10 mouse cellular contexts compared by ENCODE assay signal in the genomic region with DNA sequence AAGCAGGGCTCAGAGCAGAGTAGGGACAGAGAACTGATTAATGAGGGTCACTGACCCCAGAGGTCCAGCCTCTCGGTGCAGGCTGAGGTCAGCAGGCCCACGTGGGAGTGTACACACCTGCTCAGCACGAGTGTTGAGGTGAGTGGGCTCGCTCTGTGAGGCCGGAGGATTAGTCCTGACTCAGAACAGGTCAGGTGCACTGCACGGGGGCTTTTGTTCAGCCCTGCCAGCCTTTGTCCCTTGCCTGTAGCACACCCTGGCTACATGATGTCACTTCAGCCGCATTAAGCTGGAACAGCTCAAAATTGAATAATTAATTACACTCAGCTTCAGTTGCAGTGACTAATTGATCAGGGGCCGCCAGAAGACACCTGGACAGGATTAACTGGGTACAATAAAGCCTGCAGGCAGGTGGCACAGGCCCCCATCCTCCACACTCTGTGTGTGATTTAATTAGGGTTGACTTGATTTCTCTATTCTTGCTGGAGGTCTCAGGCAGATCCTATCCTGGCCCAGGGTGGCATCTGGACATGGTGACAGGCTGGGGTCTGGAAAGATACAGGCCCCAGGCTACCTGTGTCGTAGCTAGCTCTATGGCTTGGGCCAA. TPM values are rescaled to one million over a fixed set of nuclear protein-coding genes. Genes with fewer than 3 reads are reported as not detected.
DNase-seq lines count a peak whose midpoint lies in the region; ATAC-seq lines count a peak whose summit lies in the region.
"Had no signal": no experiment of that assay in that cellular context is flagged by ENCODE, and none has a peak within 500 bp of the region (broad histone marks: within the 10 kb centered on the region; RNA-seq: fewer than 3 reads in every experiment).

No protein-coding gene starts in this region.

- H3K27me3 ChIP-seq in hindbrain, embryonic 16.5 days (replicated peaks; ENCODE audit: control insufficient read depth, insufficient read depth, low read length): no peaks in the 10 kb centered on the region
- peaks cover 8% of the 10 kb centered on the region for H3K27me3 ChIP-seq in midbrain, embryonic 11.5 days (ENCODE audit: control insufficient read depth, insufficient read depth, low read length)

- H3K9ac ChIP-seq in hindbrain, embryonic 16.5 days (ENCODE audit: low read depth, low read length): no peak overlapping the region
- H3K9ac ChIP-seq in midbrain, embryonic 11.5 days (ENCODE audit: low read length): peak overlapping the region; percentile 43; the same call in 1 of the 2 replicates

- H3K4me1 ChIP-seq in hindbrain, embryonic 16.5 days (ENCODE audit: control insufficient read depth, insufficient read depth, low read depth, low read length): peaks cover 12% of the 10 kb centered on the region
- H3K4me1 ChIP-seq in midbrain, embryonic 11.5 days (ENCODE audit: control insufficient read depth, insufficient read depth, low read length): peaks cover 17% of the 10 kb centered on the region

- no peak overlapping the region for H3K4me2 ChIP-seq in hindbrain, embryonic 16.5 days (ENCODE audit: low read length)
- no peak overlapping the region for H3K4me2 ChIP-seq in midbrain, embryonic 11.5 days

- no peaks in the 10 kb centered on the region for H3K36me3 ChIP-seq in hindbrain, embryonic 16.5 days (ENCODE audit: control insufficient read depth, insufficient read depth, low read length)
- H3K36me3 ChIP-seq in midbrain, embryonic 11.5 days (ENCODE audit: control insufficient read depth, insufficient read depth, low read length): no peaks in the 10 kb centered on the region

- peak; percentile 64 for ATAC-seq in hindbrain, embryonic 16.5 days
- peak; percentile 71 for ATAC-seq in midbrain, embryonic 11.5 days (ENCODE audit: low FRiP score)

- 19% methylated on average over 9 of the region's 9 CpGs for WGBS in hindbrain, embryonic 16.5 days
- WGBS in midbrain, embryonic 11.5 days: 15% methylated on average over 9 of the region's 9 CpGs

- H3K9me3 ChIP-seq in hindbrain, embryonic 16.5 days (ENCODE audit: control insufficient read depth, low read length): no peaks in the 10 kb centered on the region
- no peaks in the 10 kb centered on the region for H3K9me3 ChIP-seq in midbrain, embryonic 11.5 days (ENCODE audit: control insufficient read depth, low read length)

- peak; percentile 51 to 59 for DNase-seq in adrenal gland, adult (ENCODE audit: inconsistent age in 2 of 2, low spot score in 1 of 2)
- DNase-seq in adrenal gland, adult 18-20 months (ENCODE audit: low spot score in 2 of 2): no peak
- DNase-seq in embryo, embryonic 11 days: peak; percentile 62
- peak; percentile 84 for DNase-seq in midbrain, embryonic 11.5 days (ENCODE audit: low spot score, missing footprints)
- DNase-seq in thymus, postnatal 36 days: no peak
- DNase-seq in layer of hippocampus, adult 8-10 months (ENCODE audit: low spot score in 2 of 2): no peak
- no peak for DNase-seq in cerebellum, adult 8-10 months
- DNase-seq: cerebellum, postnatal 36 days; kidney, adult 2 months had no signal

- no peak overlapping the region for H3K4me3 ChIP-seq in hindbrain, embryonic 16.5 days (ENCODE audit: low read length)
- H3K4me3 ChIP-seq in midbrain, embryonic 11.5 days (ENCODE audit: low read depth, low read length): no peak overlapping the region

- H3K27ac ChIP-seq in hindbrain, embryonic 16.5 days (ENCODE audit: low read depth, low read length): no peak overlapping the region
- H3K27ac ChIP-seq in midbrain, embryonic 11.5 days (ENCODE audit: low read depth, low read length): peak overlapping the region; percentile 63

RNA-seq across cellular contexts. Expression of a gene that starts 57.0 kb away (rescaled TPM):
- 100 to 1,000 TPM; 573 to 650 TPM for total RNA-seq in adrenal gland, adult 18-20 months (2021)
- polyA plus RNA-seq in hindbrain, embryonic 16.5 days (2015; fragmentation: Nextera tagmentation; extraction: Ambion mirVana): 57.7 and 84.8 TPM in 2 replicates
- 75.1 and 76.7 TPM in 2 replicates for polyA plus RNA-seq in midbrain, embryonic 11.5 days (2014; fragmentation: Nextera tagmentation; extraction: Ambion mirVana)
- total RNA-seq in layer of hippocampus, adult 8-10 months (2022): 10 to 100 TPM in 1 of 4 experiments, 1 to 10 TPM in 3; 6.6 to 10.6 (median 7.2) TPM

Comparison
In these comparisons a context has a peak if more than half of its experiments do, and no peak if none do; other contexts are left out.
1. DNase-seq: peak in adrenal gland, adult (2 of 2), embryo, embryonic 11 days (single experiment) and midbrain, embryonic 11.5 days (single experiment); none in adrenal gland, adult 18-20 months (0 of 2), thymus, postnatal 36 days (0 of 2), layer of hippocampus, adult 8-10 months (0 of 2) and cerebellum, adult 8-10 months (single experiment).
2. RNA of a gene that starts 57.0 kb away (total RNA-seq): 573 to 650 TPM in adrenal gland, adult 18-20 months; 6.6 to 10.6 TPM in layer of hippocampus, adult 8-10 months; every median in the first group is over 10 times any median in the second.